Mouse (Mus musculus): ENCODE results near the gene Pgk1. TPM values are rescaled to one million over a fixed set of nuclear protein-coding genes. Genes with fewer than 3 reads are reported as not detected.

The Pgk1 gene
- 220 TPM for polyA plus RNA-seq (2014; fragmentation: Illumina TruSeq; extraction: RNeasy Lipid Tissue Mini Kit (QIAGEN cat#74804); ENCODE audit: low read depth, low replicate concordance)

DNA sequence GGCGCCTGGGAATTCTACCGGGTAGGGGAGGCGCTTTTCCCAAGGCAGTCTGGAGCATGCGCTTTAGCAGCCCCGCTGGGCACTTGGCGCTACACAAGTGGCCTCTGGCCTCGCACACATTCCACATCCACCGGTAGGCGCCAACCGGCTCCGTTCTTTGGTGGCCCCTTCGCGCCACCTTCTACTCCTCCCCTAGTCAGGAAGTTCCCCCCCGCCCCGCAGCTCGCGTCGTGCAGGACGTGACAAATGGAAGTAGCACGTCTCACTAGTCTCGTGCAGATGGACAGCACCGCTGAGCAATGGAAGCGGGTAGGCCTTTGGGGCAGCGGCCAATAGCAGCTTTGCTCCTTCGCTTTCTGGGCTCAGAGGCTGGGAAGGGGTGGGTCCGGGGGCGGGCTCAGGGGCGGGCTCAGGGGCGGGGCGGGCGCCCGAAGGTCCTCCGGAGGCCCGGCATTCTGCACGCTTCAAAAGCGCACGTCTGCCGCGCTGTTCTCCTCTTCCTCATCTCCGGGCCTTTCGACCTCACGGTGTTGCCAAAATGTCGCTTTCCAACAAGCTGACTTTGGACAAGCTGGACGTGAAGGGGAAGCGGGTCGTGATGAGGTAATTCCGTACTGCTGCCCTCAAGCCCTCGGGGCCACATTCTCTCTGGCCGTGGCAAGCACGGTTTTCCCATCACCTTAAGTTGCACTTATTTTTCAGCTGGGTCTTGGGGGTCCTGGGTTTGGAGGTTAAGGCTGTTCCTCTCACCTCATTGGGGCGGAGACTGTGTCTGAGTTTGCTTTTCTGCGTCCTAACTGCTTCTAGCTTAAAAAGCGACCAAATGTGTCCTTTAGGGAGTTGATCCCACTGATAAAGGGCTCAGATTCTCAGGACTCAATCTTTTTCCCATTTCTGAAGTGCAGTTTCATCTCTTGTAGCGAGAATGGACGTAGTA lies at the start of gene Pgk1:
Pgk1 (plus strand) TSS at position 388 of the 937 bp plus-strand sequence.

DNA sequence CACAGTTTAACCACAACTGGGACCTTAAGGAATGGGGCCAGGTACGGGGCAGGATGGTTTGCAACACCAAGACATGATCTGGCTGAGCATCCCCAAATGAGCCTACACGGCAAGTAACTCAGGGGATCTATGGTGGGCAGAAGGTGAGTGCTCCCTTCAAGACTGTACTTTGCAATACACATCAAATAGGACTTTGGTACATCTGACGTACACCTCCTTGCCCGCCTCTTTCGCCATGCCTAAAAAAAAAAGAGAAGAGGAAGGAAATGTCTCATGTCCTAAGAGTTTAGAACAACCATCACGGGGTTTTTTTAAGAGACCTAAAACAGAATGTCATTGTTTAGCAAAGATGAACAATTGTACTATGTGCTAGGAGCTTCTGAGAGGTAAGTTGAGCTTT lies 44.0 kb upstream of the Pgk1 start, which contains the start of gene Tlr13:
Tlr13 (plus strand) TSS at position 269 of the 400 bp plus-strand sequence.

DNA sequence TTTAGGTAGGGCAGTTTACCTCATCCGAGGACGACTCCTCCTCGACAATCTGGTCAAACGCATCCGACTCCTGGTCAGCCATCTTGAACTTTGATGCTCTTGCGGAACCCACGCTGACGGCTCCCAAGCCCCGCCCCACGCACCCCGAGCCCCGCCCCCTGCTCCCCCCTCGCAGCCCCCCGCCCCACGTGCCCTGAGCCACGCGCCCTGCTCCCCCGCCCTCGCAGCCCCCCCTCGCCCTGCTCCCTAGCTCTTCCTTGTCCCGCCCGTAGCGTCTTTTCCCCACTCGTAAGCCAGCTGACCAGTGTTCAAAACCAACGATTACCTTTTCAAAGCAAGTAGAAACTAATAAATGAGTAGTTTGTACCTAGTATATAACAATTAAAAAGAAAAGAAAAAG lies 34.2 kb downstream of the Pgk1 start, which contains the start of gene Taf9b:
Taf9b (minus strand) TSS at position 101 of the 400 bp plus-strand sequence.

Other genes starting within 250 kb of the Pgk1 start
- 120 TPM for gene Magt1, start 175.2 kb upstream of the Pgk1 start, polyA plus RNA-seq (2014; fragmentation: Illumina TruSeq; extraction: RNeasy Lipid Tissue Mini Kit (QIAGEN cat#74804); ENCODE audit: low read depth, low replicate concordance)
- 858 TPM for gene Cox7b, start 171.4 kb upstream of the Pgk1 start, polyA plus RNA-seq (2014; fragmentation: Illumina TruSeq; extraction: RNeasy Lipid Tissue Mini Kit (QIAGEN cat#74804); ENCODE audit: low read depth, low replicate concordance)
- 149 TPM for gene Atp7a, start 159.8 kb upstream of the Pgk1 start, polyA plus RNA-seq (2014; fragmentation: Illumina TruSeq; extraction: RNeasy Lipid Tissue Mini Kit (QIAGEN cat#74804); ENCODE audit: low read depth, low replicate concordance)
- 8.7 TPM for gene Tlr13, start 43.9 kb upstream of the Pgk1 start, polyA plus RNA-seq (2014; fragmentation: Illumina TruSeq; extraction: RNeasy Lipid Tissue Mini Kit (QIAGEN cat#74804); ENCODE audit: low read depth, low replicate concordance)
- gene Taf9b, start 34.1 kb downstream of the Pgk1 start, polyA plus RNA-seq (2014; fragmentation: Illumina TruSeq; extraction: RNeasy Lipid Tissue Mini Kit (QIAGEN cat#74804); ENCODE audit: low read depth, low replicate concordance) = 157 TPM
- gene Fnd3c2, start 68.3 kb downstream of the Pgk1 start, polyA plus RNA-seq (2014; fragmentation: Illumina TruSeq; extraction: RNeasy Lipid Tissue Mini Kit (QIAGEN cat#74804); ENCODE audit: low read depth, low replicate concordance) = not detected

Data from adrenal gland, adult 10 weeks (tissue).